ENCODE assay signal across 8 mouse cellular contexts in genomic region chr2:106960237-106960636, GRCm38 (mm10). TPM values are rescaled to one million over a fixed set of nuclear protein-coding genes. Genes with fewer than 3 reads are reported as not detected.
A peak's percentile ranks its signal among the peaks of the same experiment; 100 is the strongest.
DNase-seq lines count a peak whose midpoint lies in the region; ATAC-seq and TF ChIP-seq lines count a peak whose summit lies in the region.

No protein-coding gene starts in this region.

- peaks cover 24% of the 10 kb centered on the region for H3K36me3 ChIP-seq in limb, embryonic 13.5 days
- peaks cover 16% of the 10 kb centered on the region for H3K36me3 ChIP-seq in thymus, adult 2 months (ENCODE audit: control insufficient read depth, insufficient read depth, low read length)

- no peaks in the 10 kb centered on the region for H3K27me3 ChIP-seq in limb, embryonic 13.5 days
- H3K27me3 ChIP-seq in thymus, adult 2 months (ENCODE audit: control insufficient read depth, insufficient read depth, low read length) = no peaks in the 10 kb centered on the region

- no peak for TF ChIP-seq CTCF in thymus, adult 2 months (IDR thresholded peaks at IDR 0.05; ENCODE audit: borderline replicate concordance, control insufficient read depth, extremely low read depth, insufficient read depth, low read length, poor library complexity)

- no peak overlapping the region for H3K4me3 ChIP-seq in limb, embryonic 13.5 days
- no peak overlapping the region for H3K4me3 ChIP-seq in thymus, adult 2 months (ENCODE audit: control insufficient read depth, insufficient read depth, low read length)

- no peak for TF ChIP-seq POLR2A in thymus, adult 2 months (IDR thresholded peaks at IDR 0.05; ENCODE audit: control insufficient read depth, extremely low read depth, insufficient read depth, low read length, poor library complexity)

- H3K9me3 ChIP-seq in limb, embryonic 13.5 days = no peaks in the 10 kb centered on the region

- WGBS in limb, embryonic 13.5 days = 27% methylated on average over 7 of the region's 7 CpGs
- WGBS in thymus, adult 2 months = 69% methylated on average over 7 of the region's 7 CpGs

- peak; percentile 4 to 15 for DNase-seq in adrenal gland, postnatal 36 days
- no peak for DNase-seq in adrenal gland, adult 8-10 months
- peak; percentile 38 to 44 for DNase-seq in left cerebral cortex, adult 18-20 months (ENCODE audit: low spot score in 2 of 2)
- DNase-seq in left cerebral cortex, adult 11 months (ENCODE audit: low spot score) = no peak
- no peak for DNase-seq in thymus, adult 2 months

- H3K4me1 ChIP-seq in limb, embryonic 13.5 days = peaks cover 9% of the 10 kb centered on the region
- no peaks in the 10 kb centered on the region for H3K4me1 ChIP-seq in thymus, adult 2 months (replicated peaks; ENCODE audit: control insufficient read depth, insufficient read depth, low read length)

- peak; percentile 10 for ATAC-seq in activated CD4-positive, CD25-positive, alpha-beta regulatory T cell, adult 4 months
- no peak for ATAC-seq in limb, embryonic 13.5 days (ENCODE audit: low FRiP score, low read depth)
- ATAC-seq in inflammation-experienced regulatory T-cells, adult 6 months = no peak

- H3K27ac ChIP-seq in limb, embryonic 13.5 days = no peak overlapping the region
- no peak overlapping the region for H3K27ac ChIP-seq in thymus, adult 2 months (ENCODE audit: control insufficient read depth, insufficient read depth, low read length)

- no peak overlapping the region for H3K9ac ChIP-seq in limb, embryonic 13.5 days

- H3K4me2 ChIP-seq in limb, embryonic 13.5 days (replicated peaks) = 0 out of 2 replicates have a peak overlapping the region, but pooled peaks have one; percentile 19

RNA-seq across cellular contexts. Expression of gene Arl14ep, which starts 14.0 kb away (rescaled TPM):
- total RNA-seq in adrenal gland, postnatal 36 days (2021) = 10 to 100 TPM; 29.3 to 32.9 TPM
- 10 to 100 TPM; 33.7 to 45.9 (median 39.8) TPM for total RNA-seq in adrenal gland, adult 8-10 months (2022)
- 10 to 100 TPM; 40.0 to 41.4 TPM for total RNA-seq in left cerebral cortex, adult 18-20 months (2021)
- polyA plus RNA-seq in activated CD4-positive, CD25-positive, alpha-beta regulatory T cell, adult 4 months (2017; shearing (Covaris generic)) = 10 to 100 TPM; 34.1 to 36.5 TPM
- polyA plus RNA-seq in limb, embryonic 13.5 days (2015; fragmentation: Nextera tagmentation; extraction: Ambion mirVana) = 63.6 and 63.9 TPM in 2 replicates
- 10 to 100 TPM; 31.9 to 38.3 (median 36.1) TPM for polyA plus RNA-seq in inflammation-experienced regulatory T-cells, adult 6 months (2017; shearing (Covaris generic))
- 8.6 and 8.7 TPM in 2 replicates for polyA plus RNA-seq in thymus, adult 2 months (2012; rRNA removed)

Comparison
In these comparisons a context has a peak if more than half of its experiments do, and no peak if none do; other contexts are left out.
1. DNase-seq: peak in adrenal gland, postnatal 36 days (2 of 2) and left cerebral cortex, adult 18-20 months (2 of 2); none in adrenal gland, adult 8-10 months (single experiment), left cerebral cortex, adult 11 months (single experiment) and thymus, adult 2 months (single experiment).